Mouse (Mus musculus) hindbrain, embryonic 13.5 days (tissue): ENCODE results near the gene Gm4131. TPM values are rescaled to one million over a fixed set of nuclear protein-coding genes. Genes with fewer than 3 reads are reported as not detected.

Source experiments
- ATAC-seq: fragments of 200-750 bp; cut with Nextera tagmentation; 2 replicates; pipeline ENCODE4 v1.8.0; 2017; ENCODE audit warnings: moderate TSS enrichment; ENCODE audit not compliant: low FRiP score
- H3K27ac ChIP-seq: fragments of 300-500 bp; sonication (generic); 2 replicates; pipeline ENCODE4 v1.5.1; 2015; ENCODE audit warnings: inconsistent platforms, mild to moderate bottlenecking, moderate library complexity
- H3K27me3 ChIP-seq: fragments of 300-500 bp; sonication (generic); 2 replicates; pipeline ENCODE4 v1.6.1; 2015; ENCODE audit warnings: mild to moderate bottlenecking, inconsistent platforms
- H3K36me3 ChIP-seq: fragments of 300-500 bp; sonication (generic); 2 replicates; pipeline ENCODE4 v1.6.1; 2015; ENCODE audit warnings: mild to moderate bottlenecking, inconsistent platforms
- H3K4me1 ChIP-seq: fragments of 300-500 bp; sonication (generic); replicated peaks from 2 replicates; pipeline ENCODE4 v1.6.1; 2015; ENCODE audit warnings: inconsistent platforms
- H3K4me2 ChIP-seq: fragments of 300-500 bp; sonication (generic); 2 replicates; pipeline ENCODE4 v1.6.1; 2015; ENCODE audit warnings: inconsistent platforms, mild to moderate bottlenecking, moderate library complexity
- H3K4me3 ChIP-seq: fragments of 300-500 bp; sonication (generic); 2 replicates; pipeline ENCODE4 v1.5.1; 2015; ENCODE audit warnings: mild to moderate bottlenecking, inconsistent platforms
- H3K9ac ChIP-seq: fragments of 300-500 bp; sonication (generic); 2 replicates; pipeline ENCODE4 v1.6.1; 2015; ENCODE audit warnings: mild to moderate bottlenecking, inconsistent platforms
- H3K9me3 ChIP-seq: fragments of 300-500 bp; sonication (generic); 2 replicates; pipeline ENCODE4 v1.6.1; 2016; ENCODE audit warnings: inconsistent platforms
- WGBS: fragments of 180-500 bp; shearing (Covaris S2); methylation state at CpG from one replicate; pipeline ENCODE4 v1.1.7; 2015; 5-methylcytosine and 5-hydroxymethylcytosine counted together
- polyA plus RNA-seq: library from polyadenylated mRNA; unstranded; fragments of >200 nt; fragmentation: Nextera tagmentation; extraction: Ambion mirVana; gene quantifications from 2 replicates; pipeline ENCODE4 v1.2.1, GENCODE M21; 2015

The Gm4131 gene
- polyA plus RNA-seq, 1 experiment from 2014 or later, result 0.30 TPM

DNA sequence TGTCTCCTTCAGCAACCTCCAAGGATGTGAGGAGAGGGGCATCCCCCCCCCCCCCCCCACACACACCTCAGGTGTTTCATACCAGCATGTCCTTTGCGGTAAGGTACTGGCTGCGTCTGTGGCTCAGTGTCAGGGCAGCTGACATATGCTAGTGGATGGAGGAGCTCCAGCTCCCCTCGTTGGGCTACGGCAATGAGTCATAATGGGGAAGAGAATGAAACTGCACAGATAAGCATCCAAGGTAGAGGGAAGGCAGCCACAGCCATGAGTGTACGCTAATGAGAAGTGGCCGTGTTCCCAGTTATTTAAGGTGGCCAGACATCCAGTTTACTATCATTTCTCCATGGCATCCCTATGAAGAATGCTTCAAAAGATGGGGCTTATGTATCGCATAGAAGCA lies 78.5 kb downstream of the Gm4131 start:
- H3K36me3 ChIP-seq, result no peaks in the 10 kb centered on the region
- peaks cover 12% of the 10 kb centered on the region; the same call in 1 of the 2 replicates for H3K4me1 ChIP-seq
- ATAC-seq, result no peak
- H3K4me3 ChIP-seq, result no peak overlapping the region
- H3K4me2 ChIP-seq, result no peak overlapping the region
- H3K9ac ChIP-seq, result no peak overlapping the region
- H3K9me3 ChIP-seq, result no peaks in the 10 kb centered on the region
- no peak overlapping the region for H3K27ac ChIP-seq
- no peaks in the 10 kb centered on the region for H3K27me3 ChIP-seq
- 94% methylated on average over 7 of the region's 7 CpGs for WGBS

DNA sequence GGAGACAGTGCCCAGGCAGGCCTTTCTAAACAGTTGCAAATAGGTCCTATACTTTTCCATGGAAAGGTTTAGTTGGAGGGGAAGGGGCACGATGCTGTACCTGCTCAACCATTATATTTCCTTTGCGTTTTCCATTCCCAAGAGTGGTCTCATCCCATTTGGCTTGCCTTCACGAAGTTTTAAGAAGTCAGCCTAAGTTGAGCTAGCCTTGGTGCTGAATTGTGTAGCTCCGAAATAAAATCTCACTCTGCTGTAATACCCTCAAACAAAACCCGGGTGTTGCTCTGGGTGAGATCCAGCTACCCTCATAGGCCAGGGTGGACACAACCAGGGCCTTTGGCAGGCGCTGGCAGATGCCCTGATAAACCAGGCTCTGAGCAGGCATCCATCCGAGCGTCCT lies 85.3 kb downstream of the Gm4131 start:
- 58% methylated on average over 8 of the region's 8 CpGs for WGBS
- H3K9ac ChIP-seq, result no peak overlapping the region
- H3K4me1 ChIP-seq, result peaks cover 9% of the 10 kb centered on the region
- no peak overlapping the region for H3K27ac ChIP-seq
- no peaks in the 10 kb centered on the region for H3K9me3 ChIP-seq
- no peak overlapping the region for H3K4me3 ChIP-seq
- H3K36me3 ChIP-seq, result no peaks in the 10 kb centered on the region
- peaks cover 8% of the 10 kb centered on the region; the same call in 1 of the 2 replicates for H3K27me3 ChIP-seq
- no peak for ATAC-seq
- no peak overlapping the region for H3K4me2 ChIP-seq

DNA sequence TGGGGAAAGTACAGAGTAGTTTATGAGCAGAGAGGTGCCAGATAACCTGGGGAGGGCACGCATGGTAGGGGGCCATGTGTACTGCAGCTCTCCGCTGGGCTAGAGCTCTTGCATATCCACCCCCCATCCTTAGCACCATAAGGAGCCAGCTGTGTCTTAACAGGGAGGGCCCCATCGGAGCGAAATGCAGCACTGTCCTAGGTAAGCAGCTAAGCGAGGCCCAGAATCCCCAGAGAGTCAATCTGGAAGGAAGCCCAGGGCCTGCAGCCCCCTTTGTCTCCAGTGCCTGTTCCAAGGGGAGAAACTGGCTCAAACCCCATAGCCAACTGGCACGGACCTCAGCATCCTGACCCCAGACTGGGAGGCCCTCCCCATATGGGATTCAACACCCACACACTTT lies 87.3 kb downstream of the Gm4131 start:
- Histone ChIP-seq H3K27ac (no peak overlapping the region), H3K4me3 (no peak overlapping the region), H3K36me3 (no peaks in the 10 kb centered on the region), H3K9ac (no peak overlapping the region), H3K4me1 (peaks cover 9% of the 10 kb centered on the region), H3K4me2 (no peak overlapping the region), H3K27me3 (peaks cover 8% of the 10 kb centered on the region; the same call in 1 of the 2 replicates), H3K9me3 (no peaks in the 10 kb centered on the region)
- peak; percentile 59; the same call in 1 of the 2 replicates for ATAC-seq
- WGBS, result 41% methylated on average over 6 of the region's 6 CpGs

DNA sequence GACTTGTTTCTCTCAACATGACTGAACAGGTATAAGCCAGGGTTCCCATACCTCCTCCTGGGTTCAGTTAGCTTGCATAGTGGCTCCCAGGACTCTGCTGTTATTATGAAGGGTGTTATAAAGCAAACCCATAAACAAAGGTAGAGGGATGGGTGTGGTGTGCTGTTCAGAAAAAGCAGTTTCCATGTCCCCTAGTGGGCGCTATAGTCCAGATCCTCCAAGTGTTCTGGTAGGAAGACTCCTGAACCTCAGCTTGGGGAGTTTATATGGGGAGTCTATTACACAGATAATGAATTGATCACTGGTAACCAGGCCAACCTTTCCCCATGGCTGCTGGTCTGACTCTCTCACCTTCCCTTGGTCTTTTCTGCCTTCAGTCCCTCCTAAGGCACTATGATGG lies 92.2 kb downstream of the Gm4131 start:
- ATAC-seq, result no peak
- 52% methylated on average over 1 of the region's 1 CpGs for WGBS

DNA sequence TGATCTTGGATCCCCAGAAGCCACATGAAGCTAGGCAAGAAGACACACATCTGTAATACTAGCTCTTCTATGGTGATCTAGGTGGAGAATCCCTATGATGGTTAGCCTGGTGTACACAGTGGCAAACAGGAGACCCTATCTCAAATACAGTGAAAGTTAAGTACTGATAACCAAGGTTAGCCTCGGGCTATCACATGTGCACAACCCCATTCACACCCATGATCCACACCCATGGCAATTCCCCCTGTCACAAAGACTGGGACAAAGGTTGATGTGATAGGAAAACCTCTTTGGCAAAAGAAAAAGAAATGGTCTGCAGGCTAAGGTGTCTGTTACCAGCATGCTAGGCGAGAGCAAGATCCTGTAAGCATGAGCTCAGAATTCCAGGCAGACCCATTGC lies 94.7 kb downstream of the Gm4131 start:
- peaks cover 5% of the 10 kb centered on the region; the same call in 1 of the 2 replicates for H3K4me1 ChIP-seq
- no peaks in the 10 kb centered on the region for H3K9me3 ChIP-seq
- H3K27ac ChIP-seq, result no peak overlapping the region
- H3K4me2 ChIP-seq, result no peak overlapping the region
- H3K9ac ChIP-seq, result no peak overlapping the region
- H3K4me3 ChIP-seq, result no peak overlapping the region
- H3K27me3 ChIP-seq, result no peaks in the 10 kb centered on the region
- ATAC-seq, result no peak
- WGBS, result 91% methylated on average over 2 of the region's 2 CpGs
- no peaks in the 10 kb centered on the region for H3K36me3 ChIP-seq

More for the DNA sequence above, 92.2 kb downstream of the Gm4131 start:
- Histone ChIP-seq H3K36me3 (no peaks in the 10 kb centered on the region), H3K27ac (no peak overlapping the region), H3K9ac (no peak overlapping the region), H3K4me3 (no peak overlapping the region), H3K4me1 (peaks cover 7% of the 10 kb centered on the region), H3K9me3 (no peaks in the 10 kb centered on the region), H3K4me2 (no peak overlapping the region), H3K27me3 (no peaks in the 10 kb centered on the region)

DNA sequence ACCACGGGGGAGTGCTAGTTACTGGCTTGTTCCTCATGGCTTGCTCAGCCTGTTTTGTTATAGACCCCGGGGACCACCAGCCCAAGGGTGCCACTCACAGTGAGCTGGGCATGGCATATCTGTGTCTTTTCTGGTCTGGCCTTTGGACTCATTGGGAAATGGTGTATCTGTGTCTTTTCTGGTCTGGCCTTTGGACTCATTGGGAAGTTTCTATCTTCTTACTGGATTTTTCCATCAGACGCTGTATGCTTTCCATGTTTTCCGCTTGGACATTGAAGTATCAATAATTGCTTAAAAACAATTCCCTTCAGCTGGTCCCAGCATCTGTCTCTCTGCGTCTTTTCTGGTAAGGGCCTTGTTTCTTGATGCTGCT lies 98.0 kb downstream of the Gm4131 start:
- peaks cover 14% of the 10 kb centered on the region for H3K4me1 ChIP-seq
- no peaks in the 10 kb centered on the region for H3K36me3 ChIP-seq
- H3K4me3 ChIP-seq, result no peak overlapping the region
- H3K27ac ChIP-seq, result no peak overlapping the region
- no peak for ATAC-seq
- no peaks in the 10 kb centered on the region for H3K9me3 ChIP-seq
- H3K27me3 ChIP-seq, result peaks cover 4% of the 10 kb centered on the region; the same call in 1 of the 2 replicates
- no peak overlapping the region for H3K4me2 ChIP-seq
- no peak overlapping the region for H3K9ac ChIP-seq
- 88% methylated on average over 5 of the region's 5 CpGs for WGBS

DNA sequence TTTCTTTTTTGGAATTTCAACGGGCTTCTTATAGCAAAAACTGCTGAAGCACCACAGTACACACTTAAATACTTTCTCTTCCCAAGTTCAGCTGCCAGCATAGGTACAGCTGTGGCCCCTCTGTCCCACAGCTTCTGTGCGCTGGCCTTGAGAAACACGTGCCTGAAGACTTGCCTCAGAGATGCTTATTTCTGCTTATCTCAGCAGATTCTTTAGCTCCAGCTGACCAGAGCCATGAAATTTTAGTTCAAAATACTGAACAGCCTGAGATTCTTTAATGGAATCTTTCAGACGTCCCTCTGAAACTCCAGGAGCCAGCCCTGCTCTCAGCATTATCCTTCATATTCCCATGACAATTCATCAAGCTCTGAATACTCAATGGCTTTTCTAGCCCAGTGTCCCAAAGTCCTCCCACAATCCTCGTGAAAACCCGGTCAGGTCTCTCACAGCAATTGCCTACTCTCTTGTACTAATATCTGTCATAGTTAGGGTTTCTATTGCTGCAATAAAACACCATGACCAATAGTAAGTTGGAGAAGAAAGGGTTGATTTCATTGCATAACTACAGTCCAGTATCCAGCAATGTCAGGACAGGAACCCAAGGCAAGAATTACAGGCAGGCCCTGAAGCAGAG lies 98.5 kb downstream of the Gm4131 start:
- no peak overlapping the region for H3K4me3 ChIP-seq
- 67% methylated on average over 6 of the region's 6 CpGs for WGBS
- no peak for ATAC-seq
- no peak overlapping the region for H3K4me2 ChIP-seq
- peaks cover 9% of the 10 kb centered on the region; the same call in 1 of the 2 replicates for H3K27me3 ChIP-seq
- H3K4me1 ChIP-seq, result peaks cover 14% of the 10 kb centered on the region
- no peaks in the 10 kb centered on the region for H3K9me3 ChIP-seq
- no peak overlapping the region for H3K27ac ChIP-seq
- H3K9ac ChIP-seq, result no peak overlapping the region
- H3K36me3 ChIP-seq, result no peaks in the 10 kb centered on the region

DNA sequence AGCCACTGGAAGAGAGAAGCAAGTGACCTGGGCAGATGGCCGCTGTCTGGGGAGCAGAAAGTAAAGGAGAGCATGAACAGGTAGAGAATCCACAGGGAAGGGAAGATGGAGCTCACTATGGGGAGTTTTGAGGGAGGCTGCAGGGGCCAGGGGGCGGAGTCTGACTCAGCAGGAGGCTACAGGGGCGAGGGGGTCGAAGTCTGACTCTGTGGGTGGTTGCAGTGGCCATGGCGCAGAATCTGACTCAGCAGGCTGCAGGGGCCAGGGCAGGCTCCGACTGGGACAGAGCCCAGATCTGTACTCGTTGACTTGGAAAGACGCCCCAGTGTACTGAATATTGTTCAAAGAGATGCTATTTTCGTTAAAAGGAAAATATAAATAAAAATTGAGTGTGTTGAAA lies 101.8 kb downstream of the Gm4131 start:
- peaks cover 10% of the 10 kb centered on the region; the same call in 1 of the 2 replicates for H3K27me3 ChIP-seq
- no peaks in the 10 kb centered on the region for H3K9me3 ChIP-seq
- no peak overlapping the region for H3K27ac ChIP-seq
- no peak for ATAC-seq
- peak overlapping the region; percentile 2; the same call in 1 of the 2 replicates for H3K4me2 ChIP-seq
- H3K9ac ChIP-seq, result no peak overlapping the region
- H3K36me3 ChIP-seq, result no peaks in the 10 kb centered on the region
- 17% methylated on average over 9 of the region's 9 CpGs for WGBS
- peaks cover 14% of the 10 kb centered on the region for H3K4me1 ChIP-seq
- H3K4me3 ChIP-seq, result no peak overlapping the region

DNA sequence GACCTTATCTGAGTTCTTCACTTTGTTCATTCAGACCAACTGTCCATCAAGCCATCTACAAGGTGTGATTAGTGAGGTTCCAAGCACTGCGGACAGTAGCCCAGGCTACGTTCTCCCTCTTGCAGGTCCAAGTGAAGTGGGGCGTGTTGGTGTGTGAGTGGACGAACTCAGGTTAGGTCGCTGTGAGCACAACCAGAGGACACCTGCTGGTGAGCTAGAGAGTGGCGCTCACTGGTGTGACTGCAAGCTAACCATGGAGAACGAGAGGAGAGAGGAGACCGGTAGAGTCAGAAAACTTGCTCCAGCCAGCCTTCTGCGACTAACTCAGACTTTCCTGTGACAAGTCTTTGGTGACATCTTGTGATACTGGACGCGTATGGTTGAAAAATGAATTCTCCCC lies 107.2 kb downstream of the Gm4131 start:
- H3K4me2 ChIP-seq, result no peak overlapping the region
- peaks cover 23% of the 10 kb centered on the region for H3K4me1 ChIP-seq
- no peaks in the 10 kb centered on the region for H3K36me3 ChIP-seq
- WGBS, result 69% methylated on average over 11 of the region's 11 CpGs
- H3K4me3 ChIP-seq, result no peak overlapping the region
- H3K27ac ChIP-seq, result no peak overlapping the region
- H3K27me3 ChIP-seq, result peaks cover 10% of the 10 kb centered on the region; the same call in 1 of the 2 replicates
- H3K9ac ChIP-seq, result no peak overlapping the region
- no peaks in the 10 kb centered on the region for H3K9me3 ChIP-seq
- ATAC-seq, result no peak

DNA sequence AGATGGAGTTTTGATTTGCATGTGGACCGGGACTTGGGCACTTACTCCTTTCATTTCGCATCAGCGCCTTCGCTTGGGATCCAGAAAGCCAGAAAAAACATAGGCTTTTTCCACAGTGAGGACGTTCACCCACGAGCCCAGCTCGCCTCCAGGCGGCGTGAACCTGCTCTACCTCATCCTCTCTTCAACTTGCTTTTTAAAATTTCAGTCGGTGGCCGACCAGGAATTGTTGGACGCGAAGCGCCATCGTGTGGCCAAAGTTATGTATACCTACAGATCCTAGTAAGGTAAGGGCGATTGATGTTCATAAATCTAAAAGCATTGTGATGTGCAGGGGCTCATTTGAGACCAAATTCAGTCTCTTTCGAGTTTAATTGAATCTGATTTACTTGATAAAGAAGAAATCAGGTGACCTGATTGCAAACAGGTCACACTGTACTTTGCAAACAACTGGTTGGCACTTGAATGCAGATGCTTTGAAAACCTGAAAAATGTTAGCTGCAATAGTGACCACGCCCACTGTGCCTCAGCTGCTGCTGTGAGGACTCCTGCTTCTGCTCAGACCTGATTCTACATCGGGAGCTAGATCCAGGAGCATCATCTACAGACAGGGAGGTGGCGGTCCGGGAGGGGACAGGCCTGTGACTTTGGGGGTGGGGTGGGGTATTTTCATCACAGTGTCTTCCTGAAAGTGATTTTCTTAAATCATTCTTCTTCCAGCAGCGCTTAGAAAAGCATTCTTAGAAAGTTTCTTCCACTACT lies 109.1 kb downstream of the Gm4131 start:
- Histone ChIP-seq H3K4me3 (no peak overlapping the region), H3K27ac (no peak overlapping the region), H3K4me2 (peak overlapping the region; percentile 33), H3K27me3 (no peaks in the 10 kb centered on the region), H3K36me3 (no peaks in the 10 kb centered on the region), H3K4me1 (peaks cover 27% of the 10 kb centered on the region), H3K9me3 (no peaks in the 10 kb centered on the region), H3K9ac (no peak overlapping the region)
- peak; percentile 78 for ATAC-seq
- WGBS, result 19% methylated on average over 22 of the region's 22 CpGs

DNA sequence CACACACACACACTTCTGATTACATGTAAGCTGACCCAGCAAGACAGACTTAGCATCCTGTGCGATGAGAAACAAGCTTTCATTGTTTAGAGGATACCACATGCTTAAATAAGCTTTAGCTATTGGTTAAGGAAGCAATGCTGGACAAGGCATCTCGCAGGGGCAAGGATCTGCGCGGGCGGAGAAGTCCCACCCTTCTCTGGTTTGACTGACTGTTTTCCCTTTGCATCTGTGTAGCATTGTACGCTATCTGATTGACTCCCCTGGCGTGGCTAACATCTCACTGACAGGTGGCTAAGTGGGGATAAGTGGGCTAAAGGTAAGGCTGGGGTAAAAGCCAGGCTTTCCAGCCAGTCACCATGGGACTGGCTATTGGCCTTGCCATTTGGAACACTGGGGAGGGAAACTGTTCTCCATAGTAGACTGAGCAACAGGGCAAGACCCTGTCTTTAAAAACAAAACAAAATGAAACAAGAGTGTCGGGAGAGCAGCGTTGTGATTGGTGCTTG lies 110.4 kb downstream of the Gm4131 start, which contains the start of gene Gucy1b2:
Gene Gucy1b2, minus strand, starts transcription at position 51 of the 509 bp plus-strand sequence.
- Histone ChIP-seq H3K9me3 (no peaks in the 10 kb centered on the region), H3K9ac (no peak within 1 kb of the TSS), H3K4me2 (peak within 1 kb of the TSS; percentile 33; the same call in 1 of the 2 replicates), H3K27me3 (no peaks in the 10 kb centered on the region), H3K36me3 (no peaks in the 10 kb centered on the region), H3K4me1 (peaks cover 27% of the 10 kb centered on the region), H3K4me3 (no peak within 1 kb of the TSS), H3K27ac (0 out of 2 replicates have a peak within 1 kb of the TSS, but pooled peaks have one; percentile 1)
- ATAC-seq, result no peak
- 75% methylated on average over 9 of the region's 9 CpGs for WGBS

DNA sequence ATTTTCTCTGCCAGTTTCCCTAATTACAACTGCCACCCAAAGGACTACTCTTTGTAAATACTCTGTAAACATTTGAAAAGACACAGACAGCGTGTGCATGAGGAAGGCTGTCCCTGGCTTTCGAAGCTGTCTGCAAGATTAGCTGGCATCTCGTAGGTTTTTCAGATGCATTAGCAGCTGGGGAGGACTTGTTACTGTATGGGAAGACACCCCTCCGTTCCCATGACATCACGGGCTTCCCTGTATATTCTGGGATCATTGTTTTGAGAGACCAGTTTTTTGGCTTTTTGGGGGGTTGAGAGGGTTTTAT lies 111.2 kb downstream of the Gm4131 start:
- Histone ChIP-seq H3K4me2 (no peak overlapping the region), H3K27ac (0 out of 2 replicates have a peak overlapping the region, but pooled peaks have one; percentile 1), H3K9me3 (no peaks in the 10 kb centered on the region), H3K9ac (no peak overlapping the region), H3K4me3 (no peak overlapping the region), H3K36me3 (no peaks in the 10 kb centered on the region), H3K27me3 (no peaks in the 10 kb centered on the region), H3K4me1 (peaks cover 27% of the 10 kb centered on the region)
- 68% methylated on average over 5 of the region's 5 CpGs for WGBS
- peak; percentile 52 for ATAC-seq
